Mouse (Mus musculus) midbrain, embryonic 14.5 days (tissue): Measurements from ENCODE around the gene Cdkal1. TPM values are rescaled to one million over a fixed set of nuclear protein-coding genes. Genes with fewer than 3 reads are reported as not detected.

Source experiments
- ATAC-seq: fragments of 200-750 bp; cut with Nextera tagmentation; 2 replicates; pipeline ENCODE4 v1.8.0; 2017; ENCODE audit warnings: moderate number of reproducible peaks, moderate library complexity; ENCODE audit not compliant: low FRiP score, low TSS enrichment
- DNase-seq: peaks from one replicate; pipeline ENCODE4 v3.0.0-alpha.2; 2015
- H3K27ac ChIP-seq: fragments of 300-500 bp; sonication (generic); replicated peaks from 2 replicates; pipeline ENCODE4 v1.5.1; 2014; ENCODE audit warnings: mild to moderate bottlenecking, low read depth, low read length, moderate library complexity
- H3K27me3 ChIP-seq: fragments of 300-500 bp; sonication (generic); 2 replicates; pipeline ENCODE4 v1.6.1; 2014; ENCODE audit warnings: low read length, control low read depth, mixed read lengths; ENCODE audit not compliant: control insufficient read depth, insufficient read depth
- H3K36me3 ChIP-seq: fragments of 300-500 bp; sonication (generic); 2 replicates; pipeline ENCODE4 v1.6.1; 2014; ENCODE audit warnings: low read length, control low read depth; ENCODE audit not compliant: control insufficient read depth, insufficient read depth
- H3K4me1 ChIP-seq: fragments of 300-500 bp; sonication (generic); 2 replicates; pipeline ENCODE4 v1.6.1; 2014; ENCODE audit warnings: mild to moderate bottlenecking, antibody characterized with exemption, low read length, control low read depth; ENCODE audit not compliant: control insufficient read depth, insufficient read depth
- H3K4me2 ChIP-seq: fragments of 300-500 bp; sonication (generic); 2 replicates; pipeline ENCODE4 v1.6.1; 2014; ENCODE audit warnings: mild to moderate bottlenecking, low read length, moderate library complexity
- H3K4me3 ChIP-seq: fragments of 300-500 bp; sonication (generic); replicated peaks from 2 replicates; pipeline ENCODE4 v1.5.1; 2014; ENCODE audit warnings: low read depth, low read length
- H3K9ac ChIP-seq: fragments of 300-500 bp; sonication (generic); replicated peaks from 2 replicates; pipeline ENCODE4 v1.6.1; 2014; ENCODE audit warnings: mild to moderate bottlenecking, low read length, moderate library complexity
- H3K9me3 ChIP-seq: fragments of 300-500 bp; sonication (generic); 2 replicates; pipeline ENCODE4 v1.6.1; 2016; ENCODE audit warnings: low read length, control low read depth, mixed read lengths; ENCODE audit not compliant: control insufficient read depth
- WGBS: fragments of 180-500 bp; shearing (Covaris S2); extraction: QIAGEN DNeasy Blood & Tissue Kit; methylation state at CpG from one replicate; pipeline ENCODE4 v1.1.7; 2014; 5-methylcytosine and 5-hydroxymethylcytosine counted together
- polyA plus RNA-seq: library from polyadenylated mRNA; unstranded; fragments of >200 nt; fragmentation: Nextera tagmentation; extraction: Ambion mirVana; gene quantifications from 2 replicates; pipeline ENCODE4 v1.2.1, GENCODE M21; 2014

The Cdkal1 gene
- polyA plus RNA-seq, 1 experiment from 2014 or later: 23.5 TPM

GRCm38 (mm10) chr13:29349386-29349961 is 506.0 kb downstream of the Cdkal1 start:
- Histone ChIP-seq H3K4me2 (no peak overlapping the region), H3K27ac (no peak overlapping the region), H3K27me3 (no peaks in the 10 kb centered on the region), H3K9me3 (no peaks in the 10 kb centered on the region), H3K4me1 (no peaks in the 10 kb centered on the region), H3K36me3 (no peaks in the 10 kb centered on the region), H3K9ac (no peak overlapping the region), H3K4me3 (no peak overlapping the region)
- ATAC-seq: no peak
- DNase-seq: no peak
- 84% methylated on average over 7 of the region's 7 CpGs for WGBS

- DNase-seq (no peak), ATAC-seq (no peak)
- H3K36me3 ChIP-seq: no peaks in the 10 kb centered on the region
- H3K4me1 ChIP-seq: no peaks in the 10 kb centered on the region
- H3K4me3 ChIP-seq: no peak overlapping the region
- no peak overlapping the region for H3K9ac ChIP-seq
- H3K9me3 ChIP-seq: no peaks in the 10 kb centered on the region
- H3K4me2 ChIP-seq: no peak overlapping the region
- 98% methylated on average over 3 of the region's 3 CpGs for WGBS
- no peaks in the 10 kb centered on the region for H3K27me3 ChIP-seq
- no peak overlapping the region for H3K27ac ChIP-seq
Observed at GRCm38 (mm10) chr13:29348331-29348730, 507.1 kb downstream of the Cdkal1 start.

GRCm38 (mm10) chr13:29332640-29333412 is 522.6 kb downstream of the Cdkal1 start:
- ATAC-seq (no peak), DNase-seq (no peak)
- Histone ChIP-seq H3K27ac (no peak overlapping the region), H3K4me2 (no peak overlapping the region), H3K9me3 (peaks cover 3% of the 10 kb centered on the region; the same call in 1 of the 2 replicates), H3K4me1 (no peaks in the 10 kb centered on the region), H3K4me3 (no peak overlapping the region), H3K9ac (no peak overlapping the region), H3K36me3 (no peaks in the 10 kb centered on the region), H3K27me3 (no peaks in the 10 kb centered on the region)
- 81% methylated on average over 6 of the region's 6 CpGs for WGBS

- DNase-seq (no peak), ATAC-seq (no peak)
- Histone ChIP-seq H3K4me2 (no peak overlapping the region), H3K9me3 (no peaks in the 10 kb centered on the region), H3K4me3 (no peak overlapping the region), H3K9ac (no peak overlapping the region), H3K27ac (no peak overlapping the region), H3K27me3 (no peaks in the 10 kb centered on the region), H3K36me3 (no peaks in the 10 kb centered on the region), H3K4me1 (no peaks in the 10 kb centered on the region)
- WGBS: 93% methylated on average over 4 of the region's 4 CpGs
Observed at GRCm38 (mm10) chr13:29325946-29326345, 529.5 kb downstream of the Cdkal1 start.

GRCm38 (mm10) chr13:29320421-29320820 is 535.1 kb downstream of the Cdkal1 start:
- no peaks in the 10 kb centered on the region for H3K27me3 ChIP-seq
- H3K4me2 ChIP-seq: no peak overlapping the region
- no peak overlapping the region for H3K27ac ChIP-seq
- H3K9me3 ChIP-seq: no peaks in the 10 kb centered on the region
- no peaks in the 10 kb centered on the region for H3K36me3 ChIP-seq
- no peak for ATAC-seq
- H3K4me3 ChIP-seq: no peak overlapping the region
- peak; percentile 11 for DNase-seq
- 61% methylated on average over 2 of the region's 2 CpGs for WGBS
- no peak overlapping the region for H3K9ac ChIP-seq
- no peaks in the 10 kb centered on the region for H3K4me1 ChIP-seq

GRCm38 (mm10) chr13:29317703-29318102 is 537.8 kb downstream of the Cdkal1 start:
- WGBS: 89% methylated on average over 1 of the region's 1 CpGs

GRCm38 (mm10) chr13:29316271-29316670 is 539.2 kb downstream of the Cdkal1 start:
- no peak for DNase-seq
- Histone ChIP-seq H3K36me3 (no peaks in the 10 kb centered on the region), H3K4me3 (no peak overlapping the region), H3K9ac (no peak overlapping the region), H3K4me1 (0 out of 2 replicates have a peak, but pooled peaks cover 2% of the 10 kb centered on the region), H3K27me3 (no peaks in the 10 kb centered on the region), H3K27ac (no peak overlapping the region), H3K9me3 (no peaks in the 10 kb centered on the region), H3K4me2 (no peak overlapping the region)
- ATAC-seq: no peak
- 94% methylated on average over 5 of the region's 5 CpGs for WGBS

More at GRCm38 (mm10) chr13:29317703-29318102, 537.8 kb downstream of the Cdkal1 start:
- H3K4me3 ChIP-seq: no peak overlapping the region
- H3K4me2 ChIP-seq: no peak overlapping the region
- no peaks in the 10 kb centered on the region for H3K36me3 ChIP-seq
- H3K4me1 ChIP-seq: 0 out of 2 replicates have a peak, but pooled peaks cover 2% of the 10 kb centered on the region
- H3K9ac ChIP-seq: no peak overlapping the region
- ATAC-seq (no peak), DNase-seq (no peak)
- no peaks in the 10 kb centered on the region for H3K9me3 ChIP-seq
- H3K27me3 ChIP-seq: no peaks in the 10 kb centered on the region
- no peak overlapping the region for H3K27ac ChIP-seq

GRCm38 (mm10) chr13:29312026-29312425 is 543.4 kb downstream of the Cdkal1 start:
- 6% methylated on average over 2 of the region's 2 CpGs for WGBS
- Histone ChIP-seq H3K27me3 (no peaks in the 10 kb centered on the region), H3K9ac (no peak overlapping the region), H3K9me3 (no peaks in the 10 kb centered on the region), H3K4me2 (no peak overlapping the region), H3K4me3 (no peak overlapping the region), H3K36me3 (no peaks in the 10 kb centered on the region), H3K4me1 (0 out of 2 replicates have a peak, but pooled peaks cover 2% of the 10 kb centered on the region), H3K27ac (no peak overlapping the region)
- peak; percentile 44 for DNase-seq
- ATAC-seq: no peak; the same call in 1 of the 2 replicates

GRCm38 (mm10) chr13:29307420-29307819 is 548.1 kb downstream of the Cdkal1 start:
- H3K36me3 ChIP-seq: no peaks in the 10 kb centered on the region
- no peak overlapping the region for H3K27ac ChIP-seq
- no peaks in the 10 kb centered on the region for H3K9me3 ChIP-seq
- 5% methylated on average over 6 of the region's 6 CpGs for WGBS
- no peaks in the 10 kb centered on the region for H3K27me3 ChIP-seq
- no peak overlapping the region for H3K4me3 ChIP-seq
- DNase-seq (peak; percentile 55), ATAC-seq (no peak)
- H3K4me2 ChIP-seq: no peak overlapping the region
- no peak overlapping the region for H3K9ac ChIP-seq
- no peaks in the 10 kb centered on the region for H3K4me1 ChIP-seq
